Mouse (Mus musculus) spleen, postnatal 14 days (tissue): ENCODE measurements around the gene Mrpl12.
"Not testable (repeated sequence)": the region's sequence is repeated elsewhere in the genome, so short reads cannot be mapped to it uniquely, and the experiment has no call there.

Source experiments
- DNase-seq, 2 experiments: peaks; one replicate each; pipeline ENCODE4 v3.0.0; 2021 to 2022; ENCODE audit warnings: low spot score in 2 of 2

Gene Mrpl12

GRCm38 (mm10) chr11:120508290-120508870 is 24.0 kb downstream of the Mrpl12 start:
- no peak for DNase-seq

GRCm38 (mm10) chr11:120509940-120510339 is 25.5 kb downstream of the Mrpl12 start:
- no peak for DNase-seq

- DNase-seq = no peak
These were observed 26.1 kb downstream of the Mrpl12 start for GRCm38 (mm10) chr11:120510375-120511030.

GRCm38 (mm10) chr11:120512790-120513453 is 28.5 kb downstream of the Mrpl12 start:
- DNase-seq = no peak

DNA sequence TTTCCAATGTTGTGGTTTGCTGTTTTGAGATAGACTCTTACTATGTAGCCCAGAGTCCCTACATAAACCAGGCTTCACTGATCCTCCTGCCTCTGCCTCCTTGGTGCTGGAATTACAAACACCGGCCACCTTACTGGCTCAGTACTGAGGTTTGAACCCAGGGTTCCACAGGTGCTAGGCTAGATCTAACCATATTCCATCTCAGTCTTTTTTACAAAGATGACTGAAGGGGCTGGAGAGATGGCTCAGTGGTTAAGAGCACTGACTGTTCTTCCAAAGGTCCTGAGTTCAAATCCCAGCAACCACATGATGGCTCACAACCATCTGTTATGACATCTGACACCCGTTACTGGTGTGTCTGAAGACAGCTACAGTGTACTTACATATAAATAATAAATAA is 29.8 kb downstream of the Mrpl12 start:
- not testable (repeated sequence) for DNase-seq

DNA sequence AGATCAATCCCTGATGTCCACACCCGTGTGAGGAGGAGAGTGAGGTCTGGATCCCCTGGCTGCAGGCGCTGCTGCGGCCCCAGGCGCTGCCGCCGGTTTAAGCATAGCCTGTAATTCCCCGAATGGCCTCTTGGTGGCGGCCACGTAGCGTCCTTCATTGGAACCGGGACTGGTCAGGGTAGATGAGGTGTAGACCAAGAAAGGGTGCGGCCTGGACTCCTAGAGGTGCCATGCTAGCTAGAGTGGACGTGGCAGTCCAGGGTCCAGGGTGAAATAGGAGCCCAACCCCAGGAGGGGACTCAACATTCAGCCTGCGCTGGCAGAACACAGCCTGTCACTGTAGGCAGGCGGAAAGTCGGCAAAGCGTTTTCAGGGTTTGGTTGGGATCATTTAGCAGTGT is 31.2 kb downstream of the Mrpl12 start:
- DNase-seq = peak; percentile 74 to 88

DNA sequence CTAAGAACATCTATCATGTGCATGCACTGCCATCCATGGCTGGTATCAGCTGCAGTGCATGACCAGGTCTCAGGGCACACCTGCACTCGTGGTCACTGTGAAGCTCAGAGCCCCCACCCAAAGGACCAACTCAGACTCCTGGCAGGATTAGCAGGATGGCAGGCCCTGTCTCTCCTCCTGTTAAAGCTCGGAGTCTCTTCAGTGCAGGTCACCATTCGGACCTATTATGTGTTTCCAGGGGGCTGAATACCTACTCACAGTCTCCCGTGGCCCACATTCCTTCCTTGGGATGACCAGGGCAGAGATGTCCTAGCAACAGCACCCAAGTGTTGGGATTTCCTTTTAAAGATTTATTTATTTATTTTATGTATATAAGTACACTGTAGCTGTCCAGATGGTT is 32.7 kb downstream of the Mrpl12 start:
- DNase-seq = no peak

DNA sequence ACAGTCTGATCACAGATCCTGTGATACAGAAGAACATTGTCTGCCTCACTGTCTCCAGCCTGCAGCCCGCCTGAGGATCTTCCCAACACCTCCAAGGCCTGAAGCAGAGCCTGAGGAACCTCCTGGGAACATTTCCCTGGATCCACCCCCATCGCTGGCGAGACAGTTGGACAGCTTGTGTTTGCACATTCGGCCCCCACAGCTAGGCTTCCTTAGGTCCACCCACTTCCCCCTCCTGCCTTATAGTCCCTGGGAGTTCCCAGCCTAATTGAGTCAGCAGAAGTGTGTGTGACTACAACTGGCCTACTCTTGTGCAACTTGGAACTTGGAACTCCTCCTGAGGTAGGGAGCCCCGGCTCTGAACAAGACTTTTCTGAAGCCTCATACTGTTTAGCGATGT is 33.6 kb downstream of the Mrpl12 start:
- DNase-seq = no peak

DNA sequence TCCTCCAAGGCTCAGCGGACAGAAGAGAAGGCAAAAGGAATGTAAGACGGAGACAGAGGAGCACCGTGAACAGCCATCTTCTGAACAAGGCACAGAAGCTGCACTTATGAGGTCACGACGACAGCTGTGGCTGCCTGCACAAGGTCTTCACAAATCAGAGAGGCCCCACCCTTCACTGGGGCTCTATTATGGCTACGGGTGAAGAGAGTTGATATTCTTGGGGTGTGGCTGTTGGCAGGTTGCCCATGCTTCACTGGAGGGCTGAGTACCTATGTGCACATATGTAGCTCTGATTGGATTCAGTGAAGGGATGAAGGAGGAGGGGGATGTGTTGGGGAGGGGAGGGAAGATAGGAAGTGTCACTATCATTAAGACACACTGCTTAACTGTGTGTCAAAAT is 34.1 kb downstream of the Mrpl12 start:
- DNase-seq = no peak

- no peak for DNase-seq
These were observed 35.3 kb downstream of the Mrpl12 start for GRCm38 (mm10) chr11:120519738-120520137.

DNA sequence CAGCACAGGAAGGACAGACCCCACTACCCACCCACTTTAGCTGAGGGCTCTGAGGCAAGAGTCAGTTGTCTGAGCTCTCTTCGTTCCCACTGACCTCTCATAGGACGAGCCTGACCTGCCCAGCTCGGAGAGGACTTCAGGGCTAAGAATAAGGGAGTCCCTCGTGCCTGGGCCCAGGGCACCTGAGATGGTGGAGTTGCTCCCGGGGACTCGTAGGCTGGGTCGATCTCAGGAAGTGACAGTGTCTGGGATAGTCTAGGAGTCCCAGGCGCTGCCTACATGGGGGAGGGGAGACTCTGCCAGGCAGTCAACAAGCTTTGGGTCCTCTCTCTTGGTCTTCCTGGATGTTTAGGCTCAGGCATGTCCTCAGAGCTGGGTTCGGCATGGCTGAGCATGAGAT is 36.1 kb downstream of the Mrpl12 start:
- DNase-seq = no peak

- DNase-seq = no peak
These were observed 36.6 kb downstream of the Mrpl12 start for GRCm38 (mm10) chr11:120520967-120521540.

DNA sequence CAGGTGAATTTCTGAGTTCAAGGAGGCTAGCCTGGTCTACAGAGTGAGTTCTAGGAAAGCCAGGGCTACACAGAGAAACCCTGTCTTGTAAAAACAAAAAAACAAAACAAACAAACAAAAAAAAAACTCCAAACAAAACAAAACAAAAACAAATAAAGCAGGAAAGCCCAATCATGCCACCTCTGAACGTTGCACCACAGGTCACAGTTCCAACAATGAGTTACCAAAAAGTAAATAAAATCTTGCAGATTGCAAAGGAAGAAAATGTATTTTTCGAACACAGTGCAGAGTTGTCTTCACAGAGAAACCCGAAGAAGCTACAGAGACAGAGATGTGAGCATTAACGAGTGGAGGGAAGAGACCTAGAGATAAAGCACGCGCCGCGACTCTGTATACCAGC is 38.2 kb downstream of the Mrpl12 start:
- no peak for DNase-seq

GRCm38 (mm10) chr11:120525959-120526358 is 41.5 kb downstream of the Mrpl12 start:
- no peak for DNase-seq

GRCm38 (mm10) chr11:120527690-120528354 is 43.4 kb downstream of the Mrpl12 start:
- DNase-seq = no peak

GRCm38 (mm10) chr11:120528903-120529302 is 44.5 kb downstream of the Mrpl12 start:
- no peak for DNase-seq

- DNase-seq = no peak
These were observed 45.9 kb downstream of the Mrpl12 start, which contains the start of gene Gcgr for GRCm38 (mm10) chr11:120530085-120530964. Gene Gcgr, plus strand, starts transcription at chr11:120530699.

DNA sequence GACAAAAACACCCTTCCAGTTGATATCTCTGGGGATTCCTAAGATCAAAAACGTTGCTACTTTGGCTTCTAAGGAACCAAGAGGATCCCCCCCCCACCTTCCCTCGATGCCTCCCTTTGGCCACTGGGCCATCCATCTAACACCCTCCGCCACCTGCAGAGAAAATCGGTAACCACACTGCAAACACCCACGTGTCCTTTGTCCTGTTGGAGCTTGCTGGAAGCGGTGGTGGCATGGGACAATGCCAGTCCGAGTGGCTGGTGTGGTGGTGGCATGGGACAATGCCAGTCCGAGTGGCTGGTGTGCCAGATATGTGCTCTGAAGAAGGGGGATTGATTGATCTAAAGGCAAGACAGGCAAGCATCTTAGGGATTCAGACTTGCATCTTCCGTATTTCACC is 47.2 kb downstream of the Mrpl12 start:
- DNase-seq = no peak

DNA sequence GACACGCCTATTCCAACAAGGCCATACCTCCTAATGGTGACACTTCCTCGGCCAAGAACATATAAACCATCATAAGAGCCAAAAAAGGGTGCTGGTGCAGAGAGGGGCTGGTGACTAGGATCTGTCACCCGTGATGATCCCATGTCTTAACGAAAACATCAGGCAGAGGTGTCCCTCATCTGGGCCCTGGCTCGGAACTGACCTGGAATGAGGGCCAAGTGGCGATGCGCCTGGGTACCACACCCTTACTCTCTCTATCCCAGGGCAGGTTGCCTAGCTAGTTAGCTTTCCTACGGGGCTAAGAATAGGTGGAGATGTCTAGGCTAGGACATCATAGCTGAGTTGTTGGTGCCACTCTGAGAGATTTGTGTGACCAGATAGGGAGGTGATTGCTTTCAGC is 49.7 kb downstream of the Mrpl12 start:
- no peak for DNase-seq

GRCm38 (mm10) chr11:120535145-120535544 is 50.7 kb downstream of the Mrpl12 start:
- DNase-seq = no peak

DNA sequence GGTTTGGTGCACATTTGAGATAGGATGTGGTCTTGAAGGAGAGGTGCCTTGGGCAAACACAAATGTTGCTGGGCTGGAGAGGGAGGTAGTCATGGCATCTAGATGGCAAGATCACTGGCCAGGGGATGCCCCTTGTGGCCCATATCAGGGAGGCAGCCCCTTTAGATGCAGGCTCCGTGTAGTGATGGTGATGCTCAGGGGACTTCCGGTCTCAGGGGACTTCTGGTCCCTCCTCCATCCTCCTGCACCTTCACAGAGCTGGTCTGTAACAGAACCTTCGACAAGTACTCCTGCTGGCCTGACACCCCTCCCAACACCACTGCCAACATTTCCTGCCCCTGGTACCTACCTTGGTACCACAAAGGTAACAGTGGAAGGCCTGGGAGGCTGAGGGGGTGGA is 51.4 kb downstream of the Mrpl12 start:
- no peak for DNase-seq
